Mouse (Mus musculus) MEL (cell line): ENCODE results near the gene Pdcd1.

Source experiments
- CHD1 ChIP-seq: IDR thresholded peaks from 2 replicates; pipeline ENCODE4 v1.6.1; 2012; ENCODE audit warnings: low read depth, mild to moderate bottlenecking, inconsistent platforms, low read length, improper control_type of control experiment
- CHD2 ChIP-seq: IDR thresholded peaks from 2 replicates; pipeline ENCODE4 v1.6.1; 2011; ENCODE audit warnings: low read length, improper control_type of control experiment
- CTCF ChIP-seq, 3 experiments: IDR thresholded peaks in 2 of 3; conservative IDR thresholded peaks in 1 of 3; 2 replicates each; pipeline ENCODE4 v1.5.1; 2011 to 2012; ENCODE audit warnings: low read length in 3 of 3, low read depth in 2 of 3, mild to moderate bottlenecking in 2 of 3, improper control_type of control experiment in 1 of 3, inconsistent platforms in 1 of 3, mixed read lengths in 1 of 3, moderate library complexity in 1 of 3; ENCODE audit not compliant: control insufficient read depth in 1 of 3, insufficient read depth in 1 of 3, poor library complexity in 1 of 3, severe bottlenecking in 1 of 3
- E2F4 ChIP-seq: IDR thresholded peaks from 2 replicates; pipeline ENCODE4 v1.6.1; 2011; ENCODE audit warnings: low read depth, low read length, improper control_type of control experiment, borderline replicate concordance
- NELFE ChIP-seq: IDR thresholded peaks from 2 replicates; pipeline ENCODE4 v1.6.1; 2011; ENCODE audit warnings: low read depth, low read length, improper control_type of control experiment
- POLR2A ChIP-seq, 2 experiments: IDR thresholded peaks; 2 replicates each; pipeline ENCODE4 v1.6.1; 2011 to 2012; ENCODE audit warnings: low read length in 2 of 2, mild to moderate bottlenecking in 2 of 2, control low read depth in 1 of 2, improper control_type of control experiment in 1 of 2, low read depth in 1 of 2, moderate library complexity in 1 of 2; ENCODE audit not compliant: control insufficient read depth in 1 of 2, insufficient read depth in 1 of 2, poor library complexity in 1 of 2
- POLR2AphosphoS2 ChIP-seq: IDR thresholded peaks from 2 replicates; pipeline ENCODE4 v1.6.1; 2011; ENCODE audit warnings: low read length, improper control_type of control experiment
- RAD21 ChIP-seq: IDR thresholded peaks from 2 replicates; pipeline ENCODE4 v1.6.1; 2011; ENCODE audit warnings: mild to moderate bottlenecking, low read depth, low read length, improper control_type of control experiment
- USF1 ChIP-seq: IDR thresholded peaks from 2 replicates; pipeline ENCODE4 v1.6.1; 2014; ENCODE audit warnings: low read depth, mild to moderate bottlenecking, inconsistent platforms, low read length, improper control_type of control experiment, moderate library complexity
- ZC3H11A ChIP-seq: IDR thresholded peaks from 2 replicates; pipeline ENCODE4 v1.6.1; 2012; ENCODE audit warnings: low read depth, mild to moderate bottlenecking, inconsistent platforms, low read length, improper control_type of control experiment
- ZMIZ1 ChIP-seq: IDR thresholded peaks from 2 replicates; pipeline ENCODE4 v1.6.1; 2012; ENCODE audit warnings: low read depth, mild to moderate bottlenecking, inconsistent platforms, low read length, improper control_type of control experiment, moderate library complexity

- no peak for TF ChIP-seq POLR2A (IDR thresholded peaks at IDR 0.05; ENCODE audit: control insufficient read depth in 1 of 2, insufficient read depth in 1 of 2, low read depth in 1 of 2, low read length in 2 of 2, poor library complexity in 1 of 2)
- TF ChIP-seq USF1 = no peak
- no peak for TF ChIP-seq CTCF (IDR thresholded peaks at IDR 0.05 in 2 of 3, conservative IDR thresholded peaks at IDR 0.05 in 1 of 3; ENCODE audit: control insufficient read depth in 1 of 3, insufficient read depth in 1 of 3, low read depth in 2 of 3, low read length in 3 of 3, poor library complexity in 1 of 3, severe bottlenecking in 1 of 3)
- TF ChIP-seq E2F4 = no peak
- no peak for TF ChIP-seq RAD21
- no peak for TF ChIP-seq CHD1
- no peak for TF ChIP-seq NELFE
- no peak for TF ChIP-seq CHD2
- no peak for TF ChIP-seq ZC3H11A
- no peak for TF ChIP-seq ZMIZ1
- no peak for TF ChIP-seq POLR2AphosphoS2
These were observed 39.4 kb upstream of the Pdcd1 start for GRCm38 (mm10) chr1:94091788-94092187.
